Mouse (Mus musculus) liver, embryonic 14.5 days (tissue): ENCODE results near the gene Slc36a4. TPM values are rescaled to one million over a fixed set of nuclear protein-coding genes. Genes with fewer than 3 reads are reported as not detected.

ENCODE experiments used
- ATAC-seq: fragments of 200-750 bp; cut with Nextera tagmentation; 2 replicates; pipeline ENCODE4 v1.8.0; 2017; ENCODE audit warnings: moderate number of reproducible peaks, mild to moderate bottlenecking, moderate library complexity; ENCODE audit not compliant: insufficient read depth
- DNase-seq, 3 experiments: peaks; one replicate each; pipeline ENCODE4 v3.0.0-alpha.2; 2012 to 2013; ENCODE audit warnings: low read depth in 3 of 3, low spot score in 3 of 3
- H3K27ac ChIP-seq: fragments of 300-500 bp; sonication (generic); 2 replicates; pipeline ENCODE4 v1.5.1; 2014; ENCODE audit warnings: moderate library complexity, mild to moderate bottlenecking, control low read depth, inconsistent platforms
- H3K27me3 ChIP-seq: fragments of 300-500 bp; sonication (generic); 2 replicates; pipeline ENCODE4 v1.6.1; 2014; ENCODE audit warnings: mild to moderate bottlenecking, low read length, moderate library complexity; ENCODE audit not compliant: control insufficient read depth, insufficient read depth
- H3K36me3 ChIP-seq: fragments of 300-500 bp; sonication (generic); replicated peaks from 2 replicates; pipeline ENCODE4 v1.6.1; 2014; ENCODE audit warnings: low read depth; ENCODE audit not compliant: control insufficient read depth, insufficient read depth
- H3K4me1 ChIP-seq, 2 experiments: fragments of 200-500 bp in 1 of 2; fragments of 300-500 bp in 1 of 2; sonication (generic) in 1 of 2; replicated peaks; 2 replicates each; pipeline ENCODE4 v1.6.1; 2012 to 2014; ENCODE audit warnings: antibody characterized with exemption in 1 of 2, inconsistent platforms in 1 of 2, low read length in 1 of 2; ENCODE audit not compliant: control insufficient read depth in 2 of 2, insufficient read depth in 2 of 2
- H3K4me2 ChIP-seq: fragments of 300-500 bp; sonication (generic); 2 replicates; pipeline ENCODE4 v1.6.1; 2014; ENCODE audit warnings: low read depth, mild to moderate bottlenecking, control low read depth, moderate library complexity
- H3K4me3 ChIP-seq, 2 experiments: fragments of 200-500 bp in 1 of 2; fragments of 300-500 bp in 1 of 2; sonication (generic) in 1 of 2; 2 replicates each; pipeline ENCODE4 v1.5.1; 2012 to 2014; ENCODE audit warnings: low read depth in 2 of 2, low read length in 2 of 2, mild to moderate bottlenecking in 2 of 2, control low read depth in 1 of 2, inconsistent platforms in 1 of 2, moderate library complexity in 1 of 2; ENCODE audit not compliant: insufficient read depth in 1 of 2
- H3K9ac ChIP-seq: fragments of 300-500 bp; sonication (generic); replicated peaks from 2 replicates; pipeline ENCODE4 v1.6.1; 2014; ENCODE audit warnings: mild to moderate bottlenecking, control low read depth, moderate library complexity
- H3K9me3 ChIP-seq: fragments of 300-500 bp; sonication (generic); 2 replicates; pipeline ENCODE4 v1.6.1; 2016; ENCODE audit warnings: low read length, mixed read lengths; ENCODE audit not compliant: control insufficient read depth
- CTCF ChIP-seq: IDR thresholded peaks from 2 replicates; pipeline ENCODE4 v1.5.1; 2016; ENCODE audit warnings: antibody characterized with exemption, low read depth, control low read depth
- EP300 ChIP-seq: IDR thresholded peaks from 2 replicates; pipeline ENCODE4 v1.6.1; 2016; ENCODE audit warnings: antibody characterized with exemption, low read depth
- WGBS: fragments of 180-500 bp; shearing (Covaris S2); extraction: QIAGEN DNeasy Blood & Tissue Kit; methylation state at CpG from one replicate; pipeline ENCODE4 v1.1.7; 2014; ENCODE audit not compliant: insufficient replicate concordance; 5-methylcytosine and 5-hydroxymethylcytosine counted together
- polyA plus RNA-seq, 2 experiments: library from polyadenylated mRNA; depleted of rRNA in 1 of 2; stranded (reverse) in 1 of 2; unstranded in 1 of 2; fragments of >200 nt; fragmentation: Nextera tagmentation in 1 of 2; extraction: Ambion mirVana in 1 of 2; gene quantifications; 2 replicates each; pipeline versions ENCODE4 v1.2.1 to v1.2.3; 2012 to 2014

The Slc36a4 gene
- polyA plus RNA-seq, 2 experiments, result 0.66 to 1.8 TPM

GRCm38 (mm10) chr9:15715193-15715989 lies 5.9 kb downstream of the Slc36a4 start:
- no peak for TF ChIP-seq EP300
- no peak for TF ChIP-seq CTCF
- Histone ChIP-seq H3K4me1 (no peaks in the 10 kb centered on the region), H3K4me2 (no peak overlapping the region), H3K9me3 (no peaks in the 10 kb centered on the region), H3K9ac (no peak overlapping the region), H3K27me3 (no peaks in the 10 kb centered on the region), H3K36me3 (no peaks in the 10 kb centered on the region), H3K4me3 (no peak overlapping the region), H3K27ac (no peak overlapping the region)
- DNase-seq, result no peak
- ATAC-seq, result no peak
- WGBS, result 62% methylated on average over 11 of the region's 11 CpGs

DNA sequence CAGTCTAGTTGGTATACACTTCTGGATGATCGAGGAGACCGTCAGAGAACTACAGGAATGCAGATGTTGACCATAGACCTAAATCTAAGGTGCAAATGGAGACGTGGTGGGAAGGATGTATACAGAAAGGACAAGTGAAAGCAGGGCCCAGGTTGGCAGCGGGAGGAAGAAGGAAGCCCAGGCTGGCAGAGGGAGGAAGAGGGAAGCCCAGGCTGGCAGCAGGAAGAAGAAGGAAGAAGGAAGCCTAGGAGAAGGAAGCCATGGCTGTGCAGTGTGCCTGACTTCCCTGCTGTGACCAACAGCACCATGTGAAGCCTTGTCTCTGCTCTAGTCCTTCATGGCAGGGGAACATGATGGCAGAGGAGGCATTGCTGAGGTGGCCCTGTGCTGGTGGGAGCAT lies 7.8 kb downstream of the Slc36a4 start:
- H3K9me3 ChIP-seq, result no peaks in the 10 kb centered on the region
- no peaks in the 10 kb centered on the region for H3K27me3 ChIP-seq
- no peak for ATAC-seq
- H3K4me3 ChIP-seq, result no peak overlapping the region
- no peaks in the 10 kb centered on the region for H3K36me3 ChIP-seq
- no peaks in the 10 kb centered on the region for H3K4me1 ChIP-seq
- 47% methylated on average over 4 of the region's 4 CpGs for WGBS
- no peak for DNase-seq
- H3K27ac ChIP-seq, result no peak overlapping the region
- no peak overlapping the region for H3K4me2 ChIP-seq
- TF ChIP-seq EP300 (no peak), CTCF (no peak)
- no peak overlapping the region for H3K9ac ChIP-seq

- TF ChIP-seq CTCF (no peak), EP300 (no peak)
- H3K27ac ChIP-seq, result no peak overlapping the region
- WGBS, result 58% methylated on average over 6 of the region's 6 CpGs
- H3K9ac ChIP-seq, result no peak overlapping the region
- H3K4me1 ChIP-seq, result no peaks in the 10 kb centered on the region
- H3K36me3 ChIP-seq, result no peaks in the 10 kb centered on the region
- no peak overlapping the region for H3K4me2 ChIP-seq
- H3K9me3 ChIP-seq, result no peaks in the 10 kb centered on the region
- DNase-seq (no peak), ATAC-seq (no peak)
- H3K4me3 ChIP-seq, result no peak overlapping the region
- no peaks in the 10 kb centered on the region for H3K27me3 ChIP-seq
Observed at GRCm38 (mm10) chr9:15718295-15718694, 8.8 kb downstream of the Slc36a4 start.

- no peak overlapping the region for H3K9ac ChIP-seq
- no peak overlapping the region for H3K4me3 ChIP-seq
- no peak for TF ChIP-seq CTCF
- no peak for TF ChIP-seq EP300
- no peaks in the 10 kb centered on the region for H3K4me1 ChIP-seq
- ATAC-seq (no peak), DNase-seq (no peak)
- no peaks in the 10 kb centered on the region for H3K36me3 ChIP-seq
- no peaks in the 10 kb centered on the region for H3K9me3 ChIP-seq
- H3K27me3 ChIP-seq, result no peaks in the 10 kb centered on the region
- no peak overlapping the region for H3K4me2 ChIP-seq
- H3K27ac ChIP-seq, result no peak overlapping the region
- 66% methylated on average over 14 of the region's 14 CpGs for WGBS
Observed at GRCm38 (mm10) chr9:15719594-15719993, 10.1 kb downstream of the Slc36a4 start.

DNA sequence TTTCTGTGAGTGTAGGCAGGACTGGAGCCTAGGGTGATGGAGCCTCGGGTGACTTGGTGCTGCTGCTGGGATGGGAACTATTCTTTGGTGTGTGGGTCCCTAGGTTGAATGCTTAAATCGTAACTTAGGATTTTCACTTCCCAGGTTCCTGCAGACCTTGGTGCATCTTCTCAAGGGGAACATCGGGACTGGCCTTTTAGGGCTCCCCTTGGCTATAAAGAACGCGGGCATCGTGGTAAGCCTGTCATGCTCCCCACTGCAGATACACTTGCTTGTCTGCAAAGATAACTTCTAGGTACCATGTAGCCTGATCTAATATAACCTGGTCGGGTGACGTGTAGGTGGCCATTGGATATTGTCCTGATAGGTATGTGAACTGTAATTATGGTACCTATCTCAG lies 11.0 kb downstream of the Slc36a4 start:
- H3K27ac ChIP-seq, result no peak overlapping the region

More for the DNA sequence above, 11.0 kb downstream of the Slc36a4 start:
- no peak overlapping the region for H3K4me3 ChIP-seq
- TF ChIP-seq EP300 (no peak), CTCF (no peak)
- WGBS, result 69% methylated on average over 8 of the region's 8 CpGs
- H3K4me1 ChIP-seq, result no peaks in the 10 kb centered on the region
- no peak for ATAC-seq
- no peaks in the 10 kb centered on the region for H3K27me3 ChIP-seq
- H3K9ac ChIP-seq, result no peak overlapping the region
- DNase-seq, result no peak
- H3K9me3 ChIP-seq, result no peaks in the 10 kb centered on the region
- H3K36me3 ChIP-seq, result no peaks in the 10 kb centered on the region
- H3K4me2 ChIP-seq, result no peak overlapping the region
